Mouse (Mus musculus): ENCODE results near the gene Atf7.

GRCm38 (mm10) chr15:102572081-102572480 lies 53.2 kb downstream of the Atf7 start:
- no peak for TF ChIP-seq MAFK (IDR thresholded peaks at IDR 0.05; ENCODE audit: insufficient read depth, low read depth, low read length)
- no peak for TF ChIP-seq CHD2 (IDR thresholded peaks at IDR 0.05; ENCODE audit: low read depth, low read length)
- TF ChIP-seq ZNF384 (IDR thresholded peaks at IDR 0.05; ENCODE audit: low read depth, low read length), result no peak
- TF ChIP-seq HCFC1 (IDR thresholded peaks at IDR 0.05; ENCODE audit: borderline replicate concordance, insufficient read depth, low read length), result no peak

Data from ES-E14 (cell line).